8 mouse cellular contexts compared by ENCODE assay signal in genomic region chr19:42753141-42753917, GRCm38 (mm10). TPM values are rescaled to one million over a fixed set of nuclear protein-coding genes. Genes with fewer than 3 reads are reported as not detected.
A peak's percentile ranks its signal among the peaks of the same experiment; 100 is the strongest.
DNase-seq lines count a peak whose midpoint lies in the region; ATAC-seq lines count a peak whose summit lies in the region.

No protein-coding gene starts in this region.

- H3K27ac ChIP-seq in forebrain, embryonic 14.5 days (ENCODE audit: low read depth, low read length) = no peak overlapping the region; the same call in 1 of the 2 replicates

- no peak overlapping the region; the same call in 1 of the 2 replicates for H3K9ac ChIP-seq in forebrain, embryonic 14.5 days (ENCODE audit: low read length)

- H3K9me3 ChIP-seq in forebrain, embryonic 14.5 days (replicated peaks; ENCODE audit: control insufficient read depth, low read length) = no peaks in the 10 kb centered on the region

- H3K27me3 ChIP-seq in forebrain, embryonic 14.5 days (replicated peaks; ENCODE audit: control insufficient read depth, insufficient read depth, low read length) = no peaks in the 10 kb centered on the region

- WGBS in forebrain, embryonic 14.5 days = 19% methylated on average over 11 of the region's 11 CpGs

- peak; percentile 80 for DNase-seq in urinary bladder, postnatal 14 days (ENCODE audit: low spot score)
- DNase-seq in urinary bladder, postnatal 10 days (ENCODE audit: low spot score) = no peak
- DNase-seq in forebrain, embryonic 14.5 days (ENCODE audit: low spot score) = peak; percentile 67
- peak; percentile 78 to 81 for DNase-seq in heart, postnatal 36 days
- peak; percentile 26 for DNase-seq in layer of hippocampus, adult 9-10 months (ENCODE audit: low spot score)
- peak; percentile 79 for DNase-seq in lung, postnatal 14 days
- DNase-seq in ovary, postnatal 14 days (ENCODE audit: low spot score) = peak; percentile 73
- no peak for DNase-seq in frontal cortex, postnatal 36 days (ENCODE audit: low spot score in 2 of 2)

- ATAC-seq in forebrain, embryonic 14.5 days = peak; percentile 15; the same call in 1 of the 2 replicates

- H3K4me3 ChIP-seq in forebrain, embryonic 14.5 days (ENCODE audit: low read depth, low read length) = no peak overlapping the region

- peak overlapping the region; percentile 64 for H3K4me2 ChIP-seq in forebrain, embryonic 14.5 days (ENCODE audit: low read length)

- H3K36me3 ChIP-seq in forebrain, embryonic 14.5 days (ENCODE audit: control insufficient read depth, insufficient read depth, low read length) = no peaks in the 10 kb centered on the region

- intact Hi-C loops in heart, postnatal 36 days (cut with DNase I) = loop anchor here (2.0 to 5.0 kb wide), 2 partner anchors 25 to 236 kb away; partner anchors contain the start of genes Hps1 and R3hcc1l

- H3K4me1 ChIP-seq in forebrain, embryonic 14.5 days (ENCODE audit: control insufficient read depth, insufficient read depth, low read length) = peaks cover 16% of the 10 kb centered on the region

RNA-seq across cellular contexts. Expression of gene Pyroxd2, which starts 0.8 kb away (rescaled TPM):
- polyA plus RNA-seq in forebrain, embryonic 14.5 days (2014; fragmentation: Nextera tagmentation; extraction: Ambion mirVana) = 1.3 and 1.7 TPM in 2 replicates
- total RNA-seq in heart, postnatal 36 days (2021) = 1 to 10 TPM; 4.6 to 4.7 TPM

RNA-seq across cellular contexts. Expression of gene Hps1, which starts 26.4 kb away (rescaled TPM):
- polyA plus RNA-seq in forebrain, embryonic 14.5 days (2014; fragmentation: Nextera tagmentation; extraction: Ambion mirVana) = 8.1 and 11.0 TPM in 2 replicates
- total RNA-seq in heart, postnatal 36 days (2021) = 1 to 10 TPM; 1.0 to 1.8 TPM

Comparison
In these comparisons a context has a peak if more than half of its experiments do, and no peak if none do; other contexts are left out.
1. DNase-seq: peak in urinary bladder, postnatal 14 days (single experiment), forebrain, embryonic 14.5 days (single experiment), heart, postnatal 36 days (2 of 2), layer of hippocampus, adult 9-10 months (single experiment), lung, postnatal 14 days (single experiment) and ovary, postnatal 14 days (single experiment); none in urinary bladder, postnatal 10 days (single experiment) and frontal cortex, postnatal 36 days (0 of 2).